Mouse (Mus musculus) lung, postnatal 0 days (tissue): Measurements from ENCODE around the gene Fignl1. TPM values are rescaled to one million over a fixed set of nuclear protein-coding genes. Genes with fewer than 3 reads are reported as not detected.

Source experiments
- ATAC-seq: fragments of 200-750 bp; cut with Nextera tagmentation; 2 replicates; pipeline ENCODE4 v1.8.0; 2017; ENCODE audit warnings: moderate library complexity
- DNase-seq: peaks from one replicate; pipeline ENCODE4 v3.0.0-alpha.2; 2016; ENCODE audit warnings: low spot score
- H3K27ac ChIP-seq: fragments of 300-500 bp; sonication (generic); 2 replicates; pipeline ENCODE4 v1.5.1; 2014; ENCODE audit warnings: antibody characterized with exemption, mild to moderate bottlenecking, low read length, mixed read lengths
- H3K27me3 ChIP-seq: fragments of 300-500 bp; sonication (generic); replicated peaks from 2 replicates; pipeline ENCODE4 v1.6.1; 2014; ENCODE audit warnings: low read length, mixed read lengths; ENCODE audit not compliant: insufficient read depth
- H3K36me3 ChIP-seq: fragments of 300-500 bp; sonication (generic); 2 replicates; pipeline ENCODE4 v1.6.1; 2014; ENCODE audit warnings: low read length, mixed read lengths; ENCODE audit not compliant: insufficient read depth
- H3K4me1 ChIP-seq: fragments of 300-500 bp; sonication (generic); 2 replicates; pipeline ENCODE4 v1.6.1; 2014; ENCODE audit warnings: antibody characterized with exemption, low read depth, low read length, mixed read lengths; ENCODE audit not compliant: insufficient read depth
- H3K4me2 ChIP-seq: fragments of 300-500 bp; sonication (generic); replicated peaks from 2 replicates; pipeline ENCODE4 v1.6.1; 2014; ENCODE audit warnings: low read depth, mild to moderate bottlenecking, low read length, moderate library complexity, mixed read lengths
- H3K4me3 ChIP-seq: fragments of 300-500 bp; sonication (generic); 2 replicates; pipeline ENCODE4 v1.5.1; 2014; ENCODE audit warnings: low read depth, low read length
- H3K9ac ChIP-seq: fragments of 300-500 bp; sonication (generic); replicated peaks from 2 replicates; pipeline ENCODE4 v1.6.1; 2014; ENCODE audit warnings: low read depth, mild to moderate bottlenecking
- H3K9me3 ChIP-seq: fragments of 300-500 bp; sonication (generic); 2 replicates; pipeline ENCODE4 v1.6.1; 2016; ENCODE audit warnings: low read length, mixed read lengths
- CTCF ChIP-seq: IDR thresholded peaks from 2 replicates; pipeline ENCODE4 v1.5.1; 2016; ENCODE audit warnings: antibody characterized with exemption, mild to moderate bottlenecking
- EP300 ChIP-seq: IDR thresholded peaks from 2 replicates; pipeline ENCODE4 v1.6.1; 2016; ENCODE audit warnings: antibody characterized with exemption, mild to moderate bottlenecking, control low read depth
- WGBS: fragments of 180-500 bp; shearing (Covaris S2); extraction: QIAGEN DNeasy Blood & Tissue Kit; methylation state at CpG from one replicate; pipeline ENCODE4 v1.1.7; 2014; 5-methylcytosine and 5-hydroxymethylcytosine counted together
- polyA plus RNA-seq: library from polyadenylated mRNA; unstranded; fragments of >200 nt; fragmentation: Nextera tagmentation; extraction: Ambion mirVana; gene quantifications from 2 replicates; pipeline ENCODE4 v1.2.1, GENCODE M21; 2015

Gene Fignl1
- polyA plus RNA-seq, 1 experiment from 2014 or later: 4.2 TPM

DNA sequence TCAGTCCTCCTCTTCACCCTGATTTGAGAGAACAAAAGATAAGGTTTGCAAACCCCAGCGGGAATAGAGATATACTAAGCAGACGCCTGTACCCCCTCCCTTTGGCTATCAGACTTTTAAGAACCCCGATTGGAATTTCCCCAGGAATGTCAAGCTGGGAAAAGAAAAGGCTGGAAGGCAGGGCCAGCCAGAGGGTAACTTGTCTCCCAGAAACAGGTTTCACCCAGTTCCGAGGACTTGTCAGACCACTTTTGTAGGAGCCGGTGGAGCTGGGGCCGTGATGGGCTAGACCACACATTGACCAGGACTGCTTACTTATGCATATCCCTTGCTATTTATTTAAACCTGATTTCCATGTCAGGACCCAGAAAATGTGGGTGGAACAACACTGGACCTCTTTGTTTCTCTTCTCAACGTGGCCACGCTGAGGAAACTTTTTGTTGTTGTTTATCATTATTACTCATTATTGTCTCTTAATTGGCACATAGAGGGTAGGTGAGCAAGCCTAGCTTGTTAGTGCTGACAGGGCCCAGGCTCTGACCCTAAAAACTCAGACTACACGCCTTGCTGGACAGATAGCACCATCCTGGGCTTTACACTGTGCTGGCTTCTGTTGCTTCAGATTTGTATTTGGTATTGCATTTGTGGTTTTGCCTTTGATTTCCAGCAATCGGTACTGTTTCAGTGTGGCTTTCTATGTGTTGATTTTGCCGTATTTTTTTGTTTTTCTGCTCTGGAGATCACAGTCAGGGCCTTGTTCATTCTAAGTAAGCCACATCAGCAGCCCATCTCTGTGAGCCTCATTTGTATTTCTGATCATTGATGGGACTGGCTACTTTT, 20.6 kb upstream of the Fignl1 start:
- Histone ChIP-seq H3K4me1 (peaks cover 22% of the 10 kb centered on the region; the same call in 1 of the 2 replicates), H3K27me3 (no peaks in the 10 kb centered on the region), H3K27ac (peak overlapping the region; percentile 27), H3K36me3 (no peaks in the 10 kb centered on the region), H3K4me3 (no peak overlapping the region), H3K4me2 (peak overlapping the region; percentile 23), H3K9ac (no peak overlapping the region), H3K9me3 (no peaks in the 10 kb centered on the region)
- WGBS: 36% methylated on average over 11 of the region's 11 CpGs
- DNase-seq (peak; percentile 80), ATAC-seq (peak; percentile 75)
- TF ChIP-seq EP300: peak; percentile 66
- TF ChIP-seq CTCF: no peak

DNA sequence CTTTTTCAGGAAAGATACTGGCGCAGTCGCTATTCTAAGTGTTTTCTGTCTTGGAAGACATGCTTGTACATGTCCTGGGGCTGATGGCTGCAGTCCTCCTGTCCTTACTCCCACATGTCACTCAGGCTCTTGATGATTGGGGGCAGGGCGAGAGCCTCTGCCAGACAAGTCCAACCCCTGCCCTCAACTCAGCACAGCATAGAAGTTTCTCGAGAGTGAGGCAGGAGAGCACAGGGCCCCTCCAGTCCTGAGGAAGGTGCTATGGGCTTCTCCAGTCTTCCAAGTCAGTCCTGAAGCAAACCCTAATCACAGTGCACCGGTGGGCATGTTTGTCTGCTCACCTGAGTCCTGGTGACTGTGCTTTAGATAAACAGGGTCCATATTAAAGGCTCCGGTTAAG, 20.0 kb upstream of the Fignl1 start:
- 29% methylated on average over 6 of the region's 6 CpGs for WGBS
- H3K27me3 ChIP-seq: no peaks in the 10 kb centered on the region
- TF ChIP-seq EP300 (no peak), CTCF (no peak)
- no peak overlapping the region for H3K4me3 ChIP-seq
- no peaks in the 10 kb centered on the region for H3K9me3 ChIP-seq
- DNase-seq (peak; percentile 39), ATAC-seq (peak; percentile 31; the same call in 1 of the 2 replicates)
- no peaks in the 10 kb centered on the region for H3K36me3 ChIP-seq
- H3K9ac ChIP-seq: no peak overlapping the region
- H3K27ac ChIP-seq: peak overlapping the region; percentile 27
- peak overlapping the region; percentile 23 for H3K4me2 ChIP-seq
- peaks cover 22% of the 10 kb centered on the region; the same call in 1 of the 2 replicates for H3K4me1 ChIP-seq

DNA sequence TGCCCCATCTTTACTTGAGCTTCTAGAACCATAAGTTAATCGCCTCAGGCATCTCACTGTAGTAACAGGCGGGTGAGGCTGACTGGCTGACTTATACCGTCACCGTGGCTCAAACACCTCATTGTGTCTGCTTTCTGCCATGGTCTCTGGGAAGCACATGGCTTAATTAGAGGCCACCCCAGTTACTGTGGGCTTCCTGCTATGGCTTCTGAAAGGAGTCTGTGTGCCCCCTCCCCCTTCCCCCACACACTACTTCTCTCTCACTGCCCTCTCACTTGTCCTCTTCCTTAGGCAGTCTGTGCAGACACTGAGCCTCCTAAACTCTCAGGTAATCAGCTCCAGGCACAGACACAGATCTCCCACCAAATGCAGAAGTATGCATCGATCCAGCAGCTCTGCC, 19.5 kb upstream of the Fignl1 start:
- no peak overlapping the region for H3K9ac ChIP-seq
- no peak for ATAC-seq
- no peak overlapping the region for H3K4me3 ChIP-seq
- no peaks in the 10 kb centered on the region for H3K9me3 ChIP-seq
- peaks cover 22% of the 10 kb centered on the region; the same call in 1 of the 2 replicates for H3K4me1 ChIP-seq
- no peak for TF ChIP-seq EP300
- TF ChIP-seq CTCF: no peak
- no peak overlapping the region for H3K4me2 ChIP-seq
- peak overlapping the region; percentile 27; the same call in 1 of the 2 replicates for H3K27ac ChIP-seq
- DNase-seq: no peak
- WGBS: 29% methylated on average over 5 of the region's 5 CpGs
- H3K27me3 ChIP-seq: no peaks in the 10 kb centered on the region
- H3K36me3 ChIP-seq: no peaks in the 10 kb centered on the region

DNA sequence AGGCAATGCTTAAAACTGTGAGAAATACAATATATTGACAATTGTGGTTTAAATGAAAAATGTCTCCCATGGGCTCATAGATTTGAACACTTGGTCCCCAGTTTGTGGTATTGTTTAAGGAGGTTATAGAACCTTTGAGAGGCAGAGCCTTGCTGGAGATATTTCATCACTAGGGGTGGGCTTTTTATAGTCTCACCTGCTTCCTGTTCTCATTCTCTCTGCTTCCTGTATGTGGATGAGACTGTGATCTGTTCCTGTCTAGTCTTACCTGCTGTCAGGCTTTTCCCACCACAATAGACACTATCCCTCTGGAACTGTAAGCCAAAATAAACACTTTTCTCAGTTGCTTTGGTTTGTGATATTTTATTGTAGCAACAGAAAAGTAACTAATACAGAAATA, 17.7 kb upstream of the Fignl1 start:
- ATAC-seq (no peak), DNase-seq (no peak)
- no peak for TF ChIP-seq CTCF
- Histone ChIP-seq H3K27ac (no peak overlapping the region), H3K36me3 (no peaks in the 10 kb centered on the region), H3K4me2 (no peak overlapping the region), H3K4me3 (no peak overlapping the region), H3K9ac (no peak overlapping the region), H3K9me3 (no peaks in the 10 kb centered on the region), H3K4me1 (peaks cover 25% of the 10 kb centered on the region), H3K27me3 (no peaks in the 10 kb centered on the region)

DNA sequence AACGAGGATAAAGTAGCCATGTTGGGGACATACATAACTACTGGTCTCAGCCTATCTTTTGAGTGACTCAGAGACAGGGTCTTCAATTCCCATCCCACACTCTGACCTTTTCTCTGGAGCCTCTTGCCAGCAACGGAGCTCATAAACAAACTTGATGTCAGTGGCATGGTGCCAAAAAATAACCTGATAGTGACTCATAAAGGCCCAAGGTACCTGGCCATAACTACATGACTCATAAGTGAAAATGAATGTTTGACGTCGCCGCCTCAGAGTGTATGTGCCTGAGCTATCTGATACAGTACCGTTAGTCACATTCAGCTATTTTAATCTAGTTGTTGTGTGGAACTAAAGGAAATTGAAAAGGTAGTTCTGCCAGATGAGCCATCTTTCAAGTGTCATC, 16.9 kb upstream of the Fignl1 start:
- H3K27me3 ChIP-seq: no peaks in the 10 kb centered on the region
- no peak overlapping the region for H3K4me2 ChIP-seq
- H3K4me1 ChIP-seq: peaks cover 29% of the 10 kb centered on the region
- TF ChIP-seq CTCF: no peak
- TF ChIP-seq EP300: no peak
- peak overlapping the region; percentile 51; the same call in 1 of the 2 replicates for H3K27ac ChIP-seq
- DNase-seq: peak; percentile 68
- H3K4me3 ChIP-seq: no peak overlapping the region
- no peaks in the 10 kb centered on the region for H3K36me3 ChIP-seq
- no peaks in the 10 kb centered on the region for H3K9me3 ChIP-seq
- H3K9ac ChIP-seq: no peak overlapping the region
- ATAC-seq: peak; percentile 29; the same call in 1 of the 2 replicates
- 54% methylated on average over 6 of the region's 6 CpGs for WGBS

DNA sequence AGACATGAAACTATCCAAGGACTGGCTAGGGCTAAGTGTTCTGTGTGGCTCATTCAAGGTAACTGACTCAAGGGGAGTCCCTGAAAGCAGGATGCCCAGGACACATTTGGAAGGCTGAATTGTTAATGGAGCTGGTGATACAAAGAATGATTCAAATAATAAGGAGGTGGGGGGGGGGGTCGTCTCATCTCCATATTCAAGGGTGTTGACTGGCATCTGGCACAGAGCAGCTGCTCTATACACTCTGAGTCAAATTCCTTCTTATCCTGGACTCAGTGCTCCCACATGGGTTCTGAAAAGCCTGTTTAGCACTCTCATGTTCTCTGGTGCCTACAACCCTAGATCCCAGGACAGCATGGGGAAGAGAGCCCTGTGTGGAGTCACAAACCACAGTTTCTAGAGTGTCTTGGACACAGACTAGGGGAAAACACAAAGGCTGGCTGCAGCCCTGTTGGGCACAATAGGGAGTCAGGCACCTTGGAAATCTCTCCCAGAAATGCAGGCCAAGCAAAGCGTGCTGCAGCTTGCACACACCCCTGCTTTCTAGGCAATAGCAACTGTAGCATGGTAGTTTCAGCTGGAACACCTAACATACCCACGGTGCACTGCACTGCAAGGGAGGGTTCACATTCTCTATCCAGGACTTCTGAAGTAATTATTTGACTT, 16.3 kb upstream of the Fignl1 start:
- WGBS: 57% methylated on average over 3 of the region's 3 CpGs
- peak overlapping the region; percentile 51 for H3K27ac ChIP-seq
- H3K27me3 ChIP-seq: no peaks in the 10 kb centered on the region
- H3K4me1 ChIP-seq: peaks cover 30% of the 10 kb centered on the region
- no peak overlapping the region for H3K4me3 ChIP-seq
- H3K9ac ChIP-seq: no peak overlapping the region
- TF ChIP-seq CTCF (no peak), EP300 (no peak)
- no peaks in the 10 kb centered on the region for H3K36me3 ChIP-seq
- H3K9me3 ChIP-seq: no peaks in the 10 kb centered on the region
- no peak for ATAC-seq
- DNase-seq: no peak
- no peak overlapping the region for H3K4me2 ChIP-seq
